ENCODE assay signal across 15 mouse cellular contexts in genomic region chr3:123553872-123554271, GRCm38 (mm10).
"Had no signal": no experiment of that assay in that cellular context is flagged by ENCODE, and none has a peak within 500 bp of the region (broad histone marks: within the 10 kb centered on the region; RNA-seq: fewer than 3 reads in every experiment).

No protein-coding gene starts in this region.

- H3K9me3 ChIP-seq: kidney, embryonic 15.5 days; limb, embryonic 15.5 days; megakaryocyte, embryonic 14.5 days; midbrain, embryonic 13.5 days had no signal

- ATAC-seq: intestine, embryonic 16.5 days; midbrain, embryonic 13.5 days had no signal

- H3K4me2 ChIP-seq: kidney, embryonic 15.5 days; limb, embryonic 15.5 days; lung, embryonic 14.5 days; midbrain, embryonic 13.5 days had no signal

- H3K27ac ChIP-seq: kidney, embryonic 15.5 days; limb, embryonic 15.5 days; midbrain, embryonic 13.5 days; stomach, postnatal 0 days had no signal

- H3K27me3 ChIP-seq: kidney, embryonic 15.5 days; limb, embryonic 15.5 days; megakaryocyte, embryonic 14.5 days; midbrain, embryonic 13.5 days had no signal

- H3K36me3 ChIP-seq: kidney, embryonic 15.5 days; limb, embryonic 15.5 days; midbrain, embryonic 13.5 days had no signal

- H3K4me3 ChIP-seq: kidney, embryonic 15.5 days; limb, embryonic 15.5 days; megakaryocyte, embryonic 14.5 days; midbrain, embryonic 13.5 days had no signal

- H3K9ac ChIP-seq: kidney, embryonic 15.5 days; limb, embryonic 15.5 days; lung, embryonic 14.5 days; midbrain, embryonic 13.5 days had no signal

- H3K4me1 ChIP-seq: kidney, embryonic 15.5 days; limb, embryonic 15.5 days; megakaryocyte, embryonic 14.5 days; midbrain, embryonic 13.5 days had no signal

- DNase-seq: kidney, adult 2 months; kidney, postnatal 14 days; layer of hippocampus, adult 9-11 months; layer of hippocampus, postnatal 36 days; lung, embryonic 14.5 days; lung, postnatal 10 days; lung, postnatal 4 days; right cerebral cortex, adult 18-20 months; right cerebral cortex, postnatal 25 days had no signal
